Mouse (Mus musculus): ENCODE data around the gene Irs2.

- TF ChIP-seq CTCF (IDR thresholded peaks at IDR 0.05) (no peak), EP300 (IDR thresholded peaks at IDR 0.05) (no peak)
Observed at GRCm38 (mm10) chr8:10995756-10996155, 12.5 kb downstream of the Irs2 start.

Data from lung, postnatal 0 days (tissue).